Mouse (Mus musculus) neural tube, embryonic 13.5 days (tissue): ENCODE measurements around the gene Gatb. TPM values are rescaled to one million over a fixed set of nuclear protein-coding genes. Genes with fewer than 3 reads are reported as not detected.

ENCODE experiments used
- ATAC-seq: fragments of 200-750 bp; cut with Nextera tagmentation; 2 replicates; pipeline ENCODE4 v1.8.0; 2017; ENCODE audit warnings: low read depth, mild to moderate bottlenecking, moderate TSS enrichment, moderate library complexity
- H3K27ac ChIP-seq: fragments of 300-500 bp; sonication (generic); replicated peaks from 2 replicates; pipeline ENCODE4 v1.5.1; 2015; ENCODE audit warnings: moderate library complexity, mild to moderate bottlenecking, inconsistent platforms
- H3K27me3 ChIP-seq: fragments of 300-500 bp; sonication (generic); 2 replicates; pipeline ENCODE4 v1.6.1; 2015; ENCODE audit warnings: mild to moderate bottlenecking, inconsistent platforms
- H3K36me3 ChIP-seq: fragments of 300-500 bp; sonication (generic); 2 replicates; pipeline ENCODE4 v1.6.1; 2015; ENCODE audit warnings: mild to moderate bottlenecking, inconsistent platforms
- H3K4me1 ChIP-seq: fragments of 300-500 bp; sonication (generic); replicated peaks from 2 replicates; pipeline ENCODE4 v1.6.1; 2015; ENCODE audit warnings: inconsistent platforms
- H3K4me2 ChIP-seq: fragments of 300-500 bp; sonication (generic); 2 replicates; pipeline ENCODE4 v1.6.1; 2015; ENCODE audit warnings: inconsistent platforms, mild to moderate bottlenecking, moderate library complexity
- H3K4me3 ChIP-seq: fragments of 300-500 bp; sonication (generic); 2 replicates; pipeline ENCODE4 v1.5.1; 2015; ENCODE audit warnings: mild to moderate bottlenecking, inconsistent platforms
- H3K9ac ChIP-seq: fragments of 300-500 bp; sonication (generic); 2 replicates; pipeline ENCODE4 v1.6.1; 2015; ENCODE audit warnings: moderate library complexity, mild to moderate bottlenecking, inconsistent platforms
- H3K9me3 ChIP-seq: fragments of 300-500 bp; sonication (generic); 2 replicates; pipeline ENCODE4 v1.6.1; 2016; ENCODE audit warnings: inconsistent platforms
- WGBS: fragments of 180-500 bp; shearing (Covaris S2); methylation state at CpG from one replicate; pipeline ENCODE4 v1.1.7; 2015; 5-methylcytosine and 5-hydroxymethylcytosine counted together
- polyA plus RNA-seq: library from polyadenylated mRNA; unstranded; fragments of >200 nt; fragmentation: Nextera tagmentation; extraction: Ambion mirVana; gene quantifications from 2 replicates; pipeline ENCODE4 v1.2.1, GENCODE M21; 2015

Gene Gatb
- polyA plus RNA-seq, 1 experiment from 2014 or later, result 19.9 TPM

DNA sequence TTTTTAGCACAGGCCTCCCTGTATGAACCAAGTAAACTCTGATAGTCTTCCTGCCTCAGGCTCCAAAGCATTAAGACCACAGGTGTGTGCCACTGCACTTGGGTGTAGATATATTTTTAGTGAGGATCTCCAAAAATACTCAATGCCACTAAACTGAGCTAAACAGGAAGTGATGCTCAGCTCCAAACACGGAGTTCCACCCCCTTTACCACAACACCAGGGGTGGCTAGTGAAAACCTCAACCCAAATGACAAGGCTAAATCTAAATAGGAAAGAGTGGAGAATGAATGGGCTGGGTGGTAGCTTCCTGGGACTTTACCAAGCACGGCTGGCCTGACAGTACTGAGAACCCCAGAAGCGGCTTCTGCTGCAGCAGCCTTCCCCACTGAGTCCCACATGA is 119.1 kb downstream of the Gatb start:
- Histone ChIP-seq H3K4me1 (no peaks in the 10 kb centered on the region), H3K4me2 (no peak overlapping the region), H3K9ac (no peak overlapping the region), H3K27me3 (no peaks in the 10 kb centered on the region), H3K36me3 (no peaks in the 10 kb centered on the region), H3K27ac (no peak overlapping the region), H3K9me3 (no peaks in the 10 kb centered on the region), H3K4me3 (no peak overlapping the region)
- ATAC-seq, result no peak
- 49% methylated on average over 3 of the region's 3 CpGs for WGBS

DNA sequence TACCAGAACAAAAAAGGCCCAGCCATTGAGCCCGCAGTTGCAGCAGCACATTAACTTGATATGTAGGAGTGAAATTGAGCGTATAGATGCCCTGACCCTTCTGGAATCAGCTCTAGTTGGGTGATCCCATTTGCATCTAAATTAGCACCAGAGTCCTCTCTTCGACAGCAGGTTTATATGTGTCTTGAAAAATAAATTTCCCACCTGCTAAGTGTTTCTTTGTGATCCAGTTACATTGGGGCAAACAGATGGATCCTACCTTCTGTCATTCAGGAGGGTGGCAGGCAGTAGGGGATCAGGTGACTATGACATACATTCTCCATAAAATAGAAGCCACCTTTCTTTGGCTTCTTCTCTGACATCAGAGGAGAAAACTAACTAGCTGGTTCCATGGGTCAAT is 121.1 kb downstream of the Gatb start:
- H3K9me3 ChIP-seq, result no peaks in the 10 kb centered on the region

DNA sequence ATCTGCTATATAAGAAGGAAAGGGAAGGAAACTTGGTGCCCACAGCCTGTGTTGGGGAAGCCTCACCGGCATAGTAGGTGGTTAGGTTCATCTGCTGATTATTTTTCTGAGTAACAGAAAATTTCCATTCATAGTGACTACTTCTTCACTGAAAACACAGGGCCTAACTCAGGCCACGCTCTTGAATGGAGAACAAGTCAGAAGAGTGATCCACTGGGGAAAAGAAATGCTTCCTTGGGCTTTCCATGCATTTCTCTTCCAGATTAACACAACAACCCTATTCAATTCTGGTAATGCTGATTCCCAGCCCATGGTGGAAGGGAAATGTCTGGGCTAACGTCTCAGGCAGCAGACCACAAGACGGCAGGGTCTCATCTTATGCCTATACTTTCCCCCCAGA is 124.6 kb downstream of the Gatb start:
- Histone ChIP-seq H3K4me3 (no peak overlapping the region), H3K4me2 (no peak overlapping the region), H3K27ac (no peak overlapping the region), H3K9ac (no peak overlapping the region), H3K9me3 (no peaks in the 10 kb centered on the region), H3K27me3 (no peaks in the 10 kb centered on the region), H3K36me3 (no peaks in the 10 kb centered on the region), H3K4me1 (peaks cover 5% of the 10 kb centered on the region)
- ATAC-seq, result no peak
- WGBS, result 86% methylated on average over 4 of the region's 4 CpGs

More for the DNA sequence above, 121.1 kb downstream of the Gatb start:
- H3K9ac ChIP-seq, result no peak overlapping the region
- H3K27me3 ChIP-seq, result no peaks in the 10 kb centered on the region
- no peaks in the 10 kb centered on the region for H3K4me1 ChIP-seq
- no peaks in the 10 kb centered on the region for H3K36me3 ChIP-seq
- no peak overlapping the region for H3K27ac ChIP-seq
- ATAC-seq, result 0 out of 2 replicates have a peak, but pooled peaks have one; percentile 27
- no peak overlapping the region for H3K4me3 ChIP-seq
- no peak overlapping the region for H3K4me2 ChIP-seq
- WGBS, result 41% methylated on average over 3 of the region's 3 CpGs

DNA sequence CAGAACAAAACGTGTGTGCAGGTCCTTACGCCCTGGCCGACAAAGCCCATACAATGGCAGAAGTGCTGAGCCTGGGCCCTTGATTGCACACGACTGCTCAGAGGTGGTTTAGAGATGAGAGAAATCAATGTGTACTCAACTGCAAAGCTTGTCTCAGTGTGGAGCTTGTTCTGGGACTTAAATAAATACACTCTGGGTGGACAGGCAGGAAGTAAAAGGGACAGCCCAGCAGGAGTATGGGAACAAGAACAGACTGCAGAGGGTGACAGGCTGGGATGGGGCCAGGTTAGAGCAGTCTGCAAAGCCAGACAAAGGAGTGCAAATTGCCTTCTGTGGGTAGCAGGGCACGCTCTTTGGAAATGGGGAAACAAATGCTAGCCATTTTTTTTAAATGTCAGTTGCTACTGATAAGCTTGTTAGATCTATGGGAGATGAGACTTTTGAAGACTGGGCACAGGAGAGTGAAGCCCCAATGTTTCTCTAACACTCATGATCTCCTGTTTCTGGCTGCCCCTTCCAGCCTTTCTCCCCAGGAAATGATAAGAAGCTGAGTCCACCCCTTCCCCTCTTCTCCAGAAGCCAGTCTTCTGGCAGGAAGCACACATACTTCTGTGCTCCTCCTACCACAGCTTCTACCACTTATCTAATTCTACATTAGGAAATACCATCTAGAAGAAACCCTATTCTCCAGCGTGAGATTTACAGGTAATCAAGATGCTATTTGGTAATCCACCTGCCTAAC is 129.4 kb downstream of the Gatb start:
- H3K9me3 ChIP-seq, result no peaks in the 10 kb centered on the region
- no peak overlapping the region for H3K9ac ChIP-seq
- no peak overlapping the region for H3K4me2 ChIP-seq
- H3K4me3 ChIP-seq, result no peak overlapping the region
- no peak overlapping the region for H3K27ac ChIP-seq
- peaks cover 5% of the 10 kb centered on the region for H3K4me1 ChIP-seq
- 37% methylated on average over 6 of the region's 6 CpGs for WGBS
- no peaks in the 10 kb centered on the region for H3K36me3 ChIP-seq
- H3K27me3 ChIP-seq, result no peaks in the 10 kb centered on the region
- ATAC-seq, result peak; percentile 19; the same call in 1 of the 2 replicates

Other genes starting within 250 kb of the Gatb start
- 0.21 and 0.39 TPM in 2 replicates for gene Fam160a1, start 243.2 kb downstream of the Gatb start, polyA plus RNA-seq